8 mouse cellular contexts compared by ENCODE assay signal in the genomic region with DNA sequence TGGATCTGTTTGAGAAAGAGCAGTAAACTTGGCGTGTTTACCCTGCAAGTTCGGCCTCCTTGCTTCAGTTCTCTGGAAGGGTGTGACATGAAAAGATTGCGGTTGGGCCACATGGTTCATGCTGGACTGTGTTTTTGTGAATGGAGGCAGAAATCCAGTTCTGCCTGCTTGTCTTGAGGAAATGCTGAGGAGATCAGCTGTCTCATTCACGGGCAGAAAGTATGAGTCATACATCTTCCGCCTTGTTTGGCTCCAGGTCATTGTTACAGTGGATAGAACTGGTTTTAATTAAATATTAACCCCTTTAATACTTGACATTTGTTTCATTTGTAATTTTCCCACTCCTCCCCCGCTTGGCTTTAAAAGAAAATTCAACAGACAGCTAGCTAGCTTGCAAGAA. TPM values are rescaled to one million over a fixed set of nuclear protein-coding genes. Genes with fewer than 3 reads are reported as not detected.
A peak's percentile ranks its signal among the peaks of the same experiment; 100 is the strongest.
DNase-seq lines count a peak whose midpoint lies in the region; ATAC-seq lines count a peak whose summit lies in the region.

No protein-coding gene starts in this region.

- peak; percentile 62 for ATAC-seq in frontal cortex, adult (ENCODE audit: low TSS enrichment)

- no peak for DNase-seq in frontal cortex, postnatal 10 days (ENCODE audit: low spot score in 2 of 2)
- peak; percentile 18 for DNase-seq in 416B (ENCODE audit: low read depth)
- DNase-seq in cerebellum, adult 9-11 months, result peak; percentile 79
- DNase-seq in heart, adult 18-20 months, result peak; percentile 71 to 89
- DNase-seq in kidney, adult 18-20 months, result peak; percentile 39
- DNase-seq in lung, postnatal 25 days (ENCODE audit: low spot score), result peak; percentile 73
- no peak for DNase-seq in spleen, postnatal 14 days (ENCODE audit: low spot score in 2 of 2)

RNA-seq across cellular contexts. Expression of a gene that starts 9.4 kb away (rescaled TPM):
- 1 to 10 TPM; 9.6 to 9.8 TPM for total RNA-seq in heart, adult 18-20 months (2021)

Comparison
In these comparisons a context has a peak if more than half of its experiments do, and no peak if none do; other contexts are left out.
1. DNase-seq: peak in 416B (single experiment), cerebellum, adult 9-11 months (single experiment), heart, adult 18-20 months (2 of 2), kidney, adult 18-20 months (single experiment) and lung, postnatal 25 days (single experiment); none in frontal cortex, postnatal 10 days (0 of 2) and spleen, postnatal 14 days (0 of 2).